Mouse (Mus musculus): ENCODE measurements around the gene Ermn.

DNA sequence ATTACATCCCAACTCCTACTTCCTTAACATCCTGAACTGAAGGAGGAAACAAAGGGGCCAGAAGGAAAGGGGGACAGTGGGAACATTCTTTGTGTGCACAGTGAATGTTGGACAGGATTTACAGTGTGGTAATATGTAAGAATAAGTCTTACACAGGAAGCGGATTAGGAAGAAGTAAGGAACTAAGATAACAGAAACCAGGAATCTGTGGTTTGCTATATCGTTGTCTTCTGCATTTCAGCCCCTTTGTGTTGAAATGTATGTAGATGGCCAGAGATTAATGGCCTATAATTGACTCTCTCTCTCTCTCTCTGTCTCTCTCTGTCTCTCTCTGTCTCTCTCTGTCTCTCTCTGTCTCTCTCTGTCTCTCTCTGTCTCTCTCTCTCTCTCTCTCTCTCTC, 15.7 kb downstream of the Ermn start:
- TF ChIP-seq MYOG (IDR thresholded peaks at IDR 0.05; ENCODE audit: control insufficient read depth in 1 of 3, insufficient read depth in 1 of 3, insufficient read length in 2 of 3, low read depth in 2 of 3) (no peak), TCF3 (IDR thresholded peaks at IDR 0.05; ENCODE audit: insufficient read length, low read depth) (no peak), MYOD1 (IDR thresholded peaks at IDR 0.05; ENCODE audit: control insufficient read depth in 1 of 3, insufficient read length in 2 of 3, low read depth in 2 of 3) (no peak), POLR2A (IDR thresholded peaks at IDR 0.05; ENCODE audit: insufficient read length, low read depth) (no peak)

All from myocyte (in vitro differentiated cells).